ENCODE assay signal across 8 mouse cellular contexts in the genomic region with DNA sequence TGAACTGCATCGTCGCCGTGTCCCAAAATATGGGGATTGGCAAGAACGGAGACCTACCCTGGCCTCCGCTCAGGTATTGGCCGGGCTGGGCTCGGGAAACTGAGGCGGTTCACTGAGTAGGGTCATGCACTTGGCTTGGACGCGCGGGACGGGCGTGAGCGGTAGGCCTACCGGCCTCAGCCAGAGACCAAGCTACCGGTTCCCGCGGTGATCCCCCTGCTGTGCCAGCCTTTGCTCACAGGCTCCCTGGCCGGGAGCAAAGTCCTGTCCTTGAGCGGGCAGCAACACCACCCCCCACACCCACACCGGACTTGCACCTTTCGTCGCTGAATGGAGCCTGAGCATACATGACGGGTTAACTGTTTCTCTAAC. TPM values are rescaled to one million over a fixed set of nuclear protein-coding genes. Genes with fewer than 3 reads are reported as not detected.
A peak's percentile ranks its signal among the peaks of the same experiment; 100 is the strongest.
DNase-seq lines count a peak whose midpoint lies in the region; ATAC-seq and TF ChIP-seq lines count a peak whose summit lies in the region.

No protein-coding gene starts in this region.

- H3K36me3 ChIP-seq in heart, embryonic 15.5 days: peaks cover 9% of the 10 kb centered on the region
- no peaks in the 10 kb centered on the region; the same call in 1 of the 2 replicates for H3K36me3 ChIP-seq in kidney, adult 2 months (ENCODE audit: control insufficient read depth, insufficient read depth, low read length)

- H3K27ac ChIP-seq in heart, embryonic 15.5 days: peak overlapping the region; percentile 62
- no peak overlapping the region for H3K27ac ChIP-seq in embryonic fibroblast, embryonic 13.5 days (ENCODE audit: insufficient read depth, low read length)
- peak overlapping the region; percentile 92 for H3K27ac ChIP-seq in kidney, adult 2 months (ENCODE audit: insufficient read depth, low read depth, low read length)

- peak overlapping the region; percentile 100 for H3K4me2 ChIP-seq in heart, embryonic 15.5 days

- no peaks in the 10 kb centered on the region for H3K27me3 ChIP-seq in heart, embryonic 15.5 days
- no peaks in the 10 kb centered on the region for H3K27me3 ChIP-seq in kidney, adult 2 months (replicated peaks; ENCODE audit: control insufficient read depth, insufficient read depth, low read length)

- TF ChIP-seq CTCF in embryonic fibroblast, embryonic 13.5 days (IDR thresholded peaks at IDR 0.05; ENCODE audit: borderline replicate concordance, insufficient read depth, low read length): no peak
- no peak for TF ChIP-seq CTCF in kidney, adult 2 months (conservative IDR thresholded peaks at IDR 0.05; ENCODE audit: insufficient read depth, insufficient read length, low read depth, low read length)

- under 1% methylated on average over 24 of the region's 24 CpGs for WGBS in heart, embryonic 15.5 days
- WGBS in kidney, adult 2 months: under 1% methylated on average over 24 of the region's 24 CpGs

- no peaks in the 10 kb centered on the region for H3K9me3 ChIP-seq in heart, embryonic 15.5 days (replicated peaks)

- TF ChIP-seq POLR2A in embryonic fibroblast, embryonic 13.5 days (IDR thresholded peaks at IDR 0.05; ENCODE audit: low read depth, low read length): no peak
- TF ChIP-seq POLR2A in kidney, adult 2 months (IDR thresholded peaks at IDR 0.05; ENCODE audit: low read depth, low read length): no peak

- no peak for DNase-seq in heart, adult 9 months (ENCODE audit: low spot score in 2 of 2)
- peak; percentile 85 for DNase-seq in kidney, adult 2 months
- no peak for DNase-seq in thymus, postnatal 4 days
- DNase-seq in urinary bladder, adult 18-20 months (ENCODE audit: low spot score in 2 of 2): no peak
- no peak for DNase-seq in retina, postnatal 1 day

- peak; percentile 3 for ATAC-seq in heart, embryonic 15.5 days (replicated peaks; ENCODE audit: insufficient number of reproducible peaks, insufficient read depth, low FRiP score, low read depth)
- peak; percentile 46 for ATAC-seq in megakaryocyte-erythroid progenitor cell, adult 5-6 weeks (replicated peaks; ENCODE audit: low FRiP score, low TSS enrichment, poor library complexity, severe bottlenecking)

- peaks cover 19% of the 10 kb centered on the region for H3K4me1 ChIP-seq in heart, embryonic 15.5 days (replicated peaks)
- no peaks in the 10 kb centered on the region for H3K4me1 ChIP-seq in embryonic fibroblast, embryonic 13.5 days (ENCODE audit: control insufficient read depth, insufficient read depth, low read length)
- peaks cover 6% of the 10 kb centered on the region; the same call in 1 of the 2 replicates for H3K4me1 ChIP-seq in kidney, adult 2 months (ENCODE audit: control insufficient read depth, insufficient read depth, low read length)

- peak overlapping the region; percentile 74 for H3K9ac ChIP-seq in heart, embryonic 15.5 days

- peak overlapping the region; percentile 93 for H3K4me3 ChIP-seq in heart, embryonic 15.5 days
- H3K4me3 ChIP-seq in embryonic fibroblast, embryonic 13.5 days (ENCODE audit: insufficient read depth, low read length): peak overlapping the region; percentile 81
- peak overlapping the region; percentile 73 for H3K4me3 ChIP-seq in kidney, adult 2 months (ENCODE audit: insufficient read depth, low read depth, low read length)

RNA-seq across cellular contexts. Expression of gene Msh3, which starts 0.5 kb away (rescaled TPM):
- 13.4 and 16.7 TPM in 2 replicates for polyA plus RNA-seq in heart, embryonic 15.5 days (2015; fragmentation: Nextera tagmentation; extraction: Ambion mirVana)
- 8.1 and 14.0 TPM in 2 replicates for polyA plus RNA-seq in embryonic fibroblast, embryonic 13.5 days (2011; ENCODE audit: insufficient read length, low read depth, missing spikeins)
- 5.5 and 6.6 TPM in 2 replicates for polyA plus RNA-seq in kidney, adult 2 months (2012; rRNA removed)
- 56.3 and 63.4 TPM in 2 replicates for total RNA-seq in megakaryocyte-erythroid progenitor cell, adult 5-6 weeks (2014; fragmentation: Nextera tagmentation)
- 57.2 and 59.9 TPM in 2 replicates for total RNA-seq in megakaryocyte-erythroid progenitor cell, adult 5-6 weeks (2017)

RNA-seq across cellular contexts. Expression of gene Dhfr, which starts 0.7 kb away (rescaled TPM):
- 9.5 and 10.2 TPM in 2 replicates for polyA plus RNA-seq in heart, embryonic 15.5 days (2015; fragmentation: Nextera tagmentation; extraction: Ambion mirVana)
- 6.3 and 7.6 TPM in 2 replicates for polyA plus RNA-seq in embryonic fibroblast, embryonic 13.5 days (2011; ENCODE audit: insufficient read length, low read depth, missing spikeins)
- polyA plus RNA-seq in kidney, adult 2 months (2012; rRNA removed): 8.7 and 9.7 TPM in 2 replicates
- 22.6 and 24.9 TPM in 2 replicates for total RNA-seq in megakaryocyte-erythroid progenitor cell, adult 5-6 weeks (2014; fragmentation: Nextera tagmentation)
- total RNA-seq in megakaryocyte-erythroid progenitor cell, adult 5-6 weeks (2017): 25.5 and 30.3 TPM in 2 replicates

RNA-seq across cellular contexts. Expression of gene Gm20379, which starts 49.5 kb away (rescaled TPM):
- 0.47 and 0.65 TPM in 2 replicates for polyA plus RNA-seq in heart, embryonic 15.5 days (2015; fragmentation: Nextera tagmentation; extraction: Ambion mirVana)
- polyA plus RNA-seq in embryonic fibroblast, embryonic 13.5 days (2011; ENCODE audit: insufficient read length, low read depth, missing spikeins): not detected in 2 replicates
- not detected in 2 replicates for polyA plus RNA-seq in kidney, adult 2 months (2012; rRNA removed)
- total RNA-seq in megakaryocyte-erythroid progenitor cell, adult 5-6 weeks (2014; fragmentation: Nextera tagmentation): not detected in 2 replicates
- not detected in 2 replicates for total RNA-seq in megakaryocyte-erythroid progenitor cell, adult 5-6 weeks (2017)
